Mouse (Mus musculus) heart, postnatal 10 days (tissue): ENCODE results near the gene Ints14. TPM values are rescaled to one million over a fixed set of nuclear protein-coding genes. Genes with fewer than 3 reads are reported as not detected.

Source experiments
- DNase-seq, 2 experiments: peaks; one replicate each; pipeline ENCODE4 v3.0.0; 2021
- intact Hi-C: fragments of 180-260 bp; cut with DNase I; formaldehyde crosslinking; loops from one replicate; pipeline ENCODE4 v1.15.1; 2025
- total RNA-seq, 2 experiments: library from RNA; stranded (reverse); gene quantifications; 2 replicates each; pipeline ENCODE4 v1.2.3; 2021

Gene Ints14
- 10 to 100 TPM; 25.7 to 27.0 TPM for total RNA-seq

DNA sequence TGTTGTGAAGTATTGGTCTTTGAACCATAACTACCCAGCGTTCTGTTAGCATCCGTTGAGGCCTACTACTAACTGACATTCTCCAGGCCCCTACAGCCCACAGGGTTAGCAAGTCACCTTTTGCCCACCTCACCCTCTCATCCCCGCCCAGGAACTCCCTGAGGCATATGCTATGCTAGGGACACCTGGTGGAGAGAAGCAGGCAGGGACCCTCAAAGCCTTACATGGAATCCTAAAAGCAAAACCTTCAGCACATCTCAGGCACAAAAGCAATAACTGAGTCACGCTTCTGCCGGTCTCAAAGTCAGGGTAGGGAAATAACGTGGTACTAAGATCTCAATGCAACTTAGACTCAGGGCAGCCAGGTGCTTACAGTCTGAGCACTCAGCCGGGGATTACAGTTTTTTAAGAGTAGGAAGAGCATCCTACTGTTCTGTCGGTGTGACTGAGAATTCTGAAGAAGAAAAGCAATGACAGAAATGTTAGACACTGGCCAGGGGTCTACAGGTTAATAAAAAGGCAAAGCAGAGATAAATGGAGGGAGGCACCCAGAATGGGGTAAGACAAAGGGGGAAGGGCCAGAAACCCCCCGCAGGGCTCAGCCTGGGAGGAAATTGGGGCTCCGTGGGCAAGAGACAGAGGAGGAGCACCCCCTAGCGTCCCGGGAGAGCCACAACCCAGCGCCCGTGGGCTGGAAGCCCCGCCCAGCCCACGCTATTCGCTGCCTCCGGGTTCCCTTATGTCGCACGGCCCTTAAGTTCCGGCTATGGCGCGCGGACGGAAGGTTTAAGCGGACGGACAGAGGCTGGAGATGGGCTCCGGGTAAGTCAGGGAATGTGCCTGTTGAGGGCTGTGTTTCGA is at the start of gene Ints14:
TSS of gene Ints14 (plus strand) at position 789 of the 861 bp plus-strand sequence.
- intact Hi-C loops, result loop anchor here (2.0 to 10.0 kb wide), 4 partner anchors 182 to 686 kb away; partner anchors contain the start of gene Dis3l
- peak; percentile 98 to 99 for DNase-seq

DNA sequence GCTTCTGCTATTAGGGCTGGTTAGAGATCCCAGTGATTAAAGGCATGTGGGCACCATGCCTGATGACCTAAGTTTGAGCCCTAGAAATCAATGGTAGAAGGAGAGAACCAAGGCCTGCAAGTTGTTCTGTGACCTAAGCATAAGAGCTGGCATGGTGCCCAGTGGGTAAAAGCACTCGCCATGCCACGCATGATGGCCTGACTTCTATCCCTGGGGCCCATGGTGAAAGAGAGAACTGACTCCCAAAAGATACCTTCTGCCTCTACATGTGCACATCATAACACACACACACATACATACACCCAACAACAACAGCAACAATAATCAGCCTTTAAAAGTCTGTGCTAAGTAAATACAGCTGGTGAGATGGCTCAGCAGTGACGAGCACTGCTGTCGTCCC is 47.3 kb upstream of the Ints14 start:
- intact Hi-C loops, result no loop called here
- no peak for DNase-seq

DNA sequence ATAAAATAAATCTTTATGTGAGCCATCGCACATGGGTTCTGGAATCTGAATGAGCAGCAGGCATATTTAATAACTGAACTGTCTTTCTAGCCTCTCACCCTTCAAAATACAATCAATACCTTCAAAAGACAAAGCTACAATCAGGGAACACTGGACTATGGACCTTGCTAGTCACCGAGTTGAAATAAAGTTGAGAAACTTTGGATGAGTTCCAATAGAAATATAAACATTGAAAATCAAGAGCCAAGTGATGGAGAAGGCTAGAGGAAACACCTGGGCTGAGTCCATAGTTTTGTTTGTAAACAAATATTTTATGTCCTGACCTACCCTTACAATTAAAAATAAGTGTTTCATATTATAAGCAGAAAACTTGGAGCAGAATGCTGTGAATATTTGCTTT is 46.7 kb upstream of the Ints14 start:
- intact Hi-C loops, result no loop called here
- no peak for DNase-seq

DNA sequence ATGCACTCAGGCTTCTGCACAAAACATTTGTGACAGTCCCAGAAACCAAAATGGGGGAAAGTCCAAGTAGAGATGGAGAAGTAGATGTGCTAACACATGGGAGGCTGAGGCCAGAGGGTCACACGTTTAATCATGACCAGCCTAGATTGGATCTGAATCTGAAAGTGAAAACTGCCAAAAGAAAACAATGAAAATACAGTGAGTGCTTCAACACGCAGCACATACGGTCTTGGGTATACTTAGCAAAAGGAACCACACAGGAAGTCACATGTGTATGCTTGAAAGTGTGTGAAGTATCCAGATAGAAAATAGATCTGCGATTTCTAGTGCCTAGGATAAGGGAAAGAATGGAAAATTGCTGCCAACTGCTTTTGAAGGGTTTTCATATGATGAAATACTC is 46.1 kb upstream of the Ints14 start:
- no peak for DNase-seq
- intact Hi-C loops, result no loop called here

DNA sequence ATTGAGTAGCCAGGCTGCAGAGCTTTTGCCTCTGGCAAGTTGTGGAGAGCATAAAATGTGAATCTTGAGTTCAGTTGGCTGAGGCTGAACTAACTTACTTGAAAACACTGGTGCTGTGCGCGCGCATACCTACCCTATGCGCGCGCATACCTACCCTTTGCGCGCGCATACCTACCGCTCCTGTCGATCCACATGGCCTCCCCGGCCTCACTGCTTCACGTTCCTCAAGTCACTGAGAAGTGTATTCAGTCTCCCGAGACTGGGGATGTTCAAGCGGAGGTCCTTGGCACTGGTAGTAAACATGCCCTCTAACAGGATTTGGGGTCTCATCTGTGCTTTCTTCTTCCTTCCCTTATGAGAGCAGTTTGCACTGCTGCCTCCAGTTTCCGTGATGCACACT is 42.1 kb upstream of the Ints14 start:
- peak; percentile 28 to 49 for DNase-seq

DNA sequence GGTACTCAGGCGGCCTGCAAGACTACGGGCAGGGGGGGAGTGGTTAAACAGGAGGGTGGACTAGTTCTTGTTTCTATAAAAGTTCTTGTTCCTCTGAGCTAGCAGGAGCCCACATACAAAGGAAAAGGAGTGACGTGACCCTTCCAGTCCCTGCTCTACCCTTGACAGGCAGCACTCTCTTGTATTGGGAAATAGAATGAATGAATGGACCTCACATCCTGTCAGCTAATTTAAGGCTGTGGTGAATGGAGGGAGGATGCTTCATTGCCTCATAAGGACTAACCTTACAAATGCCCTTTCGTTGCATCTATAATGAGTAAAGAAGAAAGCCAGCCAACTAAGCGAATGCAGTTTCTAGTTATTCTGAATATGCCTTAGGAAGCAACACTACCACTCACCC is 34.9 kb upstream of the Ints14 start:
- intact Hi-C loops, result no loop called here
- no peak for DNase-seq

More for the DNA sequence above, 42.1 kb upstream of the Ints14 start:
- intact Hi-C loops, result no loop called here

DNA sequence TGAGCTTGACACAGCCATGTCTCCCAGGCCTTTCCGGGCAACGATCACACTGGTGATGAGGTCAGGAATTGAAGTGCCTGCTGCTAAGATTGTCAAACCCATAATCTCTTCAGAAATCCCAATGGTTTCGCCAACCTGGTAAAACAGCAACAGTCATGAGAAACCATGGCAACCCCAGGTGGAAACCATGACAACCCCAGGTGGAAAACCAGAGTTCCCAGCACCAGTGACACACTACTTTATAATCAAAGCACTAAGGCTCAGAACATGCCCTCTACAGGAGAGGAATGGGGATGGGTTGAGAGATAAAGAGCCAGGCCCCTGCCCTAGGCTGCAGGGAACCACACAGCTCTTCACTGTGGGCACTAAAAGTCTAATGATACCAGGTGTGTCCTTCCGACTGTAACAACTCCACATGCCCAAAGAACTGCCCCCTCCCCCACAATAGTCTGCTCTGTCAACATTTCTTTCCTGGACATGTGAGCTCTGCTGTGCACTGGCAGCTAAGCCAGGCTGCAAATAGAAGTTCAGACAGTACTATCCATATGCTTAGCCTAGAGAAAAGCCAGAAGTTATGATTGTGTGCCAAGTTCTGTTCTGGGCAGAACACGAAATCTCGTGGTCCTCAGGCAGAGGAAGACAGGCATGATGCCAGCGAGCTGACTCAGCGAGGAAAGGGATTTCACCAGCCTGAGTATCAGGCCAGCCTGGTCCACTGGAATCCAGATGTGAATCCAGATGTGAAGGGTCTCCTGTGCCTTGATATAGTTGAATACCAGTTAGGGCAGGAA is 34.3 kb upstream of the Ints14 start:
- intact Hi-C loops, result no loop called here
- DNase-seq, result peak; percentile 87 to 89

DNA sequence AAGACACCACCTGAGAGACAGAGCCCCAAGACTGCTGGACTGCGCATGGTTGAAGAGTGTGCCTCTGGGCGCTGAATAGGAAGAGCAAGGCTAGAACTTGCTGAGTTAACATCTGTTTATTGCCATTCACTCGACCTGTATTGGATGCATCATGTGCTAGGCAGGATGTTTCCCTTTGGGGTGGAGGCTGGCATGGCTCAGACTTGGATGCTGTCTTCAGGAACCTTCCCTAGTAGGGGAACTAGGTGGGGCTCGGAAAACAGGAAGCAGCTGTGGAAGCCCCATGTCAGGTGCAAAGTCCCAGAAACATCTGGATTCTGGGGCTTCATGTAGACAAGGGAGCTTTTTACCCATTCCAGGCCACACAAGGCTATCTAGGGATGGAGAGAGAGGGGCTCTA is 30.4 kb upstream of the Ints14 start:
- DNase-seq, result no peak
- intact Hi-C loops, result no loop called here

DNA sequence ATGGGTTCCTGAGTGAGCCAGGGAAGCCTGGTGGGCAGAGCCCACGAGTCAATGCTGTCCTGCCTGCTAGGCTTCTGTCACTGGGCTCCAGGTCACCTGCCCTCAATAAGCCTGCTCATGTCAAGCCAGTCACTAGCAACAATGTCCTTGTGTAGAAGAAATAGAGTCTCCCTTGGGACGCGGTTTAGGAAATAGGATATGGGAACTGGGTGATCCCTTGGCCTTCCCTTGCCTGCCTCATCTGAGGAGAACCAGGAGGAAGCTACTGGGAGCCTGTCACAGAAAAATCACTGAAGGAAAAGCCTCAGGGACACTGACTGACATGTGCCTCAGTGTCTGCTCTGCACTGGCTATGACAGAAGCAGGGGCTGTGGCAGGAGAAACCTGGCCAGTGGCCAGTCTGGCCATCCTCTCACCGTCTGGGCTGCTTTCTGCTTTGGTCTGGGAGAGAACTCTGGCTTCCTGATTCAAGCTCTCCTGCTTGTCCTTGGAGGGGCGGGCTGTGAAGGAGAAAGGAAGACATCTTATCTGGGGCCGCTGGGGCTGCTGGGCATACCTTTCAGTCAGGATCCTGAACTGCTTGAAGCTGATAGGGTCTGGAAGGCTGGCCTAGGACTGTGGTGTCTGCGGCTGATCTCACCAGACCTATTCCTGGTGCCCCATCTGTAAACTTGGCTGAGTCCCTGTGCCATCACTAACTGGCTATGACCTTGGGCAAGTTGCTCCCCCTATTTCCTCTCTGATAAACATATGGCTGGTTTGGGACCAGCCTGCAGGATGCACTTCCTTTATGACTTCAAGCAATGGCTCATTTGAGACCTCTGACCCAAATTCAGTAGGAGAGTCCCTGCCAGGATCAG is 28.7 kb upstream of the Ints14 start:
- peak; percentile 29 to 39 for DNase-seq
- intact Hi-C loops, result no loop called here

DNA sequence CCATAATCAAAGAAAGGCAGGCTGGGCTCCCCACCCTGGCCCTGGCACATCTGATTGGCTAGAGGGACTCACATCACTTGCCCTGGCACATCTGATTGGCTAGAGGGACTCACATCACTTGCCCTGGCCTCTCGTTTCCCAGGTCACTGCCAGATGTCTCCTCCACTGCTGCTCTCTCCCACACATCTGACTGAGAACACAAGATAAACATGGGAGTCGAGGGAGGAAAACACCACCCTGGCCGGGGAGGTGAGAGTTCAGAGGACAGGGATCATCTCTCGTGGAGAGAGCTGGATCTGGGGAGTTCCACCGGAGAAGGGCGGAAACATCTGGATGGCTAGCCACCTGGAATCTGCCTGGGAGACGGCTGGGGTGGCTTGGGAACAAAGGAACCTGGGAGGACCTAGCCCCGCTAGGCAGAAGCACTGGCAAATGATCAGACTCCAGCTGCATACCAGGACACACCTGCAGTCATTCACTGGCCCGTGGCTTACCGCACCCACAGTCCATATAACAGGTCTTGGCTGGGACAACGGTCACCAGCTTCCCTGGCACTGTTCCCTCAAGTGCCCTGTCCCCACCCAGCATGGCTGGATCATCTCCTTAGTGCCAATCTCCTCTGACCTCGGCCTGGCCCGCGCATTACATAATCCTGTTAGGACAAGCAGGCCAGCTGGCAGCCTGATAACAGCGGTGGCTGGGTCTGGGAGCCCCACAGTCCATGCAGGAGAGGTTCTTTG is 26.5 kb upstream of the Ints14 start:
- peak; percentile 81 to 83 for DNase-seq
- intact Hi-C loops, result no loop called here

DNA sequence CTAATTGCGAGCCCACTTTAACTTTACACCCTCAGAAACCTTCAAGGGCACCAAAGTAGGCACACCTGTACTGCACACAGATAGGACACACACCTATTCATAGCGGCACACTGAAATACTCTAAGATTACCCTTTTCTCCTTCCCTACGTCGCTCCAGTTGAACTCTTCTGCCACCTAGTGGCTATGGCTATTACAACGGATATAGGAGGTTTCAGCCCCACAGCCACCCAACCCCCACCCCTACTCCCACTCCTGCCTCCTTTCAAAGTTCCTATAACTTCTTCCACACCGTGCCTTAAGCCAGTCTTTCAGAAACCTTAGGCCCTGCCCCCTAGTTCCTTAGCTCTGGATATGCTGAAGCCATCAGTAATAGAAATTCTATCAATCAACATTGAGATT is 24.2 kb upstream of the Ints14 start:
- intact Hi-C loops, result loop anchor here (1.0 kb wide), 2 partner anchors 32 to 157 kb away; no protein-coding TSS in a partner anchor
- DNase-seq, result peak; percentile 75 to 82

DNA sequence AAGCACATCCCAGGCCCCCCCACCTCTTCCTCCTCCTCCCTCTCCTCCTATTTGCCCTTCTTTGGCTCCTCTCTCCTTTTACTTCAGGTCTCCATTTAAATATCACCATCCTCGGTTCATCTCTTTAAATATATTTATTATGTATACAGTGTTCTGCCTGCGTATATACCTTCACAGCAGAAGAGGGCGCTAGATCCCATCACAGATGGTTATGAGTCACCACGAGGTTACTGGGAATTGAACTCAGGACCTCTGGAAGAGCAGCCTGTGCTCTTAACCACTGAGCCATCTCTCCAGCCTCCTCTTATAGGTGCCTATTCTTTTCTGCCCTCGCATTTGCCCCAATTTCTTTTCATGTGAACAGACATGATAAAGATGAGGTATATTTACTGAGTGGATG is 23.2 kb upstream of the Ints14 start:
- no peak for DNase-seq
- intact Hi-C loops, result no loop called here

DNA sequence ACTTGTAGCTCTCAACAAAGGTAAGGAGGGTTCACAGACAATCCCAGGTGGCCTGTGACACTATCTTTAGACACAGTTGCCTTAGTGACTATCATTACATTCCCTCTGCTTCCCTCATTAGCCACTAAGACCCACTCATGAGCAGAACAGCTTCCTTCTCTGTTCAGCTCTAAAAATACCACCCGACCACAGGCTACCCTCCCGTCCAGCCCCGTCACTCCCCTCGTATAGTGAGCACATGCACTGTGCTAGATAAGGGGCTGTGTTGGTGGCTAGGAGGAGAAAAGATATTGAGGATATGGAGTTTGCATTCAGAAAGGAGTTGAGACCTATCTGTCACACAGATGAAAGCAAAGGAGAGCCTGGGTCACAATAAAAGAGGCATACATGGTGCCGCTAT is 22.2 kb upstream of the Ints14 start:
- no peak for DNase-seq
- intact Hi-C loops, result no loop called here

DNA sequence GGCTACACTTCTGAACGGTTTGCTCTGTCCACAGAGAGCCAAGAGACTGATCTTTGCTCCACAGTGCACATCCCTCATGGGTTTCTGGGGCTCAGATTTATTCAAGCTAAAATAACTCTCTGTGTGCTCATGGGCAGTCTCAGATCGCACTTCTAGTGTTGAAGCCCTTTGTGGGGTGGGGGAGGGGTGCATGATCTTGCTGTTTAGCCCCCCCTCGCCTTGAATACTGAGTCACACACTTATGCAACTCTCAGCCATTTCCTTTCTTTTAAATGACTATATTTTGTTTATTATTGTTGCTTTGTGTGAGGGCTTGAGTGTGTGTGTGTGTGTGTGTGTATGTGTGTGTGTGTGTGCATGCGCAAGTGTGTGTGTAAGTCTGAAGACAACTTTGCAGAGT is 21.4 kb upstream of the Ints14 start:
- no peak for DNase-seq
- intact Hi-C loops, result no loop called here

DNA sequence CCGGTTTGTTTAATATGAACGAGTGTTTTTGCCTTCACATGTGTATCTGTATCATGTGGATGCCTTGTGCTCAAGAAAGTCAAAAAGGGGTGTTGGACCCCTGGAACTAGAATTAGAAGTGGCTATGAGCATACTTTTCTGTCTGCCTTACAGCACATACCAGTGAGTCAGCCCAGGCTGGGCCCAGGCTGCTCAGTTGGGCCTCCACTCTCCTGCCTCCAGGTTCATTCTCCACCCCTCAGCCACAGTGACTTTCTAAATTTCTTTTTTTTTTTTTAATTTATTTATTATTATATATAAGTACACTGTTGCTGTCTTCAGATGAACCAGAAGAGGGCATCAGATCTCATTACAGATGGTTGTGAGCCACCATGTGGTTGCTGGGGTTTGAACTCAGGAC is 20.9 kb upstream of the Ints14 start:
- DNase-seq, result no peak
- intact Hi-C loops, result no loop called here

DNA sequence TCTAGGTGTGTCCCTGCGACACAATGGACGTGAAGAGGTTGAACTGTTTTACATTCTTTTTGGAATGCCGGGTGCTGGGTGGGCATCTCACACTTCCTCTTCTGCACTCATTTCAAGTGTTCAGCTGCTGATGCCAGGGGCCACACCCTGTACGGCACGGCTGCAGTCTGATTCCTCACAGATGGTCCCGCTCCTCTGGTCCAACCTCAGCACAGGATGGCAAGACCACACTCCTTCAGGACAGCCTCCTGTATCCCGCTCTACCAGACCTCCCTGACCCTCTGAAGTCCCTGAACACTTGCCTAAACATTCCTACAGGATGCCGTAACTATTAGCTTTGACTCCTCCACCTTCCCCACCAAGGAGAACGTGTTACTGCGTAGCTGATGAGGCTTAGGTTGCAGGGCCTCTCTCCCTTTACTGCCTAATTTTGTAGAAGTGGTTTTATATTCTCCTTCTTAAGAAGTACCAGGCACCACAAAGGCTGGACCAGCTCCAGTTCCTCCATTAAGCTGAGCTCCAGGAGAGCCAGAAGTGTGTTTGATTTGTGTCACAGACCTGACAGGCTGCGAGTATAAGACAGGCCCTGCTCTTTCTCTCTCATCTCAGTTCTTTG is 19.9 kb upstream of the Ints14 start:
- intact Hi-C loops, result no loop called here
- DNase-seq, result no peak

DNA sequence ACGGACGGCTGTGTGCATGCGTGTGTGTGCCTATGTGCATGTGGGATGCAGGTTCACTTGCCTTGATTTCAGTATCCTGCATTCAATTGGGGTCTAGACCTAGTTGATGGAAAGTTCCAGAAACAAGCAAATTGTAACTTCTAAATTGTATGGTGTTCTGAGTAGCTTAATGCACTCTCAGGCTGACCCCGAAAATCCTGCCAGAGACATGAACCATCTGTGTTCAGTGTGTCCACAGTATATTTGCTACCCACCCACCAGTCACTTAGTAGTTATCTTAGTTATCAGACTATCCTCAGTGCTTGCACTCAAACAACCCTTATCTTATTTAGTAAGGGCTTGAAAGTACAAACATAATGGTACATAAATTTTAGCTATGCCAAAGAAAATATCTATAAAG is 19.1 kb upstream of the Ints14 start:
- intact Hi-C loops, result no loop called here

DNA sequence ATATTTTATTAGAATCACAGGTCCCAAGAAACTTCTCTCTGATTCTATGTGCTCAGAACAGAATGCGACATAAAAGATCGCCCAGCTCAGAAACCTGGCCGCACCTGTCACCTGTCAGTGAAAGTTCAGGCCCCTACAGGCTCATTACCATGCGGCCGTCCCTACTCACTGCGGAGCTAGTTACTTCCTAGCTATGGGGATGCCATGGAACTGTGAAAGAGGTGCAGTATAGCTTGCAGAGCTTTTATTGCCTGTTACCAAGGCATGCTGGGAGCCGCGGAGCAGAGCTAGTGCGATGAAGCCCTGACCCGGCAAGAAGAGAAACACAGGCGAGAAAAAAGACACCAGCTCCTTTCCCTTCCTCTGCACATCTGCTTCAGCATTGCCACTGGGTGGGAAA is 16.7 kb upstream of the Ints14 start:
- no peak for DNase-seq
- intact Hi-C loops, result no loop called here

More for the DNA sequence above, 19.1 kb upstream of the Ints14 start:
- DNase-seq, result no peak

DNA sequence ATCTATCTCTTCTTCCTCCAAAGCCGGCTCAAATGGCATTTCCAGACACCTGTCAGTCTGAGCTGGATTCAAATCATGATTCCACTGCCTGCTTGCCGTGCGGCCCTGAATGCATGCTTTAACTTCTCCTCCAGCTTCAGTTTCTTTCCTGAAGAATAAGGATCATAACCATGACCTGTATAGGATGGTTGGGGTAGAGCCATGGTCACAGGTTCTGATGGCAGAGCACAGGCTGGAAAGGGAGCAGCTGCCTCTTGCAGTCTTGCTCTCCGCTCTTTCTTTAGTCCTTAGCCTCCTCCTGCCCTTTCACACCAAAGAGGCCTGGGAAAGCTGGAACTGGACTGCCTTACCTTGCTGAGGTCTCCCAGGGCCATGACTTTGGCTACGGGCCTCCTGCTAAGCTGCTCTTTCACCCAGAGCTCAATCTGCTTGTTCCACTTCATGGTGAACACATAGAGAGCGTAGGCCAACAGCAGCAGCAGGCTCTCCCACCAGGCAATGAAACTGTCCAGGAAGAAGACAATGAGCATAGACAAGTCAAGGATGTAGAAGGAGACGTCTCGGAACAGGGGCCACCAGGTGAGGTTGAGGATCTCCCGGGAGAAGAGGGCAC is 13.1 kb upstream of the Ints14 start:
- intact Hi-C loops, result no loop called here

More for the DNA sequence above, 13.1 kb upstream of the Ints14 start:
- no peak for DNase-seq
